Mouse (Mus musculus) E14TG2a.4 (cell line): ENCODE data around the gene Acsm2.

Experiments
- CTCF ChIP-seq: conservative IDR thresholded peaks from 2 replicates; pipeline ENCODE4 v1.5.1; 2014; ENCODE audit warnings: low read length
- NANOG ChIP-seq: IDR thresholded peaks from 2 replicates; pipeline ENCODE4 v1.6.1; 2014; ENCODE audit warnings: borderline replicate concordance, low read length, mixed read lengths

GRCm38 (mm10) chr7:119534389-119534788, 19.8 kb upstream of the Acsm2 start:
- no peak for TF ChIP-seq CTCF
- no peak for TF ChIP-seq NANOG
